Mouse (Mus musculus): ENCODE measurements around the gene Bmt2. TPM values are rescaled to one million over a fixed set of nuclear protein-coding genes. Genes with fewer than 3 reads are reported as not detected.

Bmt2 gene
- polyA plus RNA-seq, 1 experiment from 2014 or later: 4.6 TPM

- H3K4me2 ChIP-seq (ENCODE audit: low read depth, low read length): no peak overlapping the region
- peak; percentile 91 for ATAC-seq
- H3K9me3 ChIP-seq (ENCODE audit: control insufficient read depth, low read length): no peaks in the 10 kb centered on the region
- H3K9ac ChIP-seq (ENCODE audit: low read depth, low read length): no peak overlapping the region
- H3K36me3 ChIP-seq (ENCODE audit: control insufficient read depth, insufficient read depth, low read length): 0 out of 2 replicates have a peak, but pooled peaks cover 2% of the 10 kb centered on the region
- no peak overlapping the region for H3K4me3 ChIP-seq (ENCODE audit: low read length)
- no peak overlapping the region for H3K27ac ChIP-seq (ENCODE audit: low read length)
- H3K4me1 ChIP-seq (ENCODE audit: control insufficient read depth, insufficient read depth, low read length): no peaks in the 10 kb centered on the region
- H3K27me3 ChIP-seq (replicated peaks; ENCODE audit: control insufficient read depth, insufficient read depth, low read length): no peaks in the 10 kb centered on the region
- 45% methylated on average over 3 of the region's 3 CpGs for WGBS
Observed at GRCm38 (mm10) chr6:13636582-13636989, 41.2 kb downstream of the Bmt2 start.

GRCm38 (mm10) chr6:13632571-13632970 lies 45.2 kb downstream of the Bmt2 start:
- 93% methylated on average over 1 of the region's 1 CpGs for WGBS
- Histone ChIP-seq H3K4me1 (ENCODE audit: control insufficient read depth, insufficient read depth, low read length) (no peaks in the 10 kb centered on the region), H3K9me3 (ENCODE audit: control insufficient read depth, low read length) (no peaks in the 10 kb centered on the region), H3K36me3 (ENCODE audit: control insufficient read depth, insufficient read depth, low read length) (no peaks in the 10 kb centered on the region), H3K27me3 (replicated peaks; ENCODE audit: control insufficient read depth, insufficient read depth, low read length) (no peaks in the 10 kb centered on the region), H3K27ac (ENCODE audit: low read length) (no peak overlapping the region), H3K9ac (ENCODE audit: low read depth, low read length) (no peak overlapping the region), H3K4me2 (ENCODE audit: low read depth, low read length) (no peak overlapping the region), H3K4me3 (ENCODE audit: low read length) (no peak overlapping the region)
- no peak for ATAC-seq

DNA sequence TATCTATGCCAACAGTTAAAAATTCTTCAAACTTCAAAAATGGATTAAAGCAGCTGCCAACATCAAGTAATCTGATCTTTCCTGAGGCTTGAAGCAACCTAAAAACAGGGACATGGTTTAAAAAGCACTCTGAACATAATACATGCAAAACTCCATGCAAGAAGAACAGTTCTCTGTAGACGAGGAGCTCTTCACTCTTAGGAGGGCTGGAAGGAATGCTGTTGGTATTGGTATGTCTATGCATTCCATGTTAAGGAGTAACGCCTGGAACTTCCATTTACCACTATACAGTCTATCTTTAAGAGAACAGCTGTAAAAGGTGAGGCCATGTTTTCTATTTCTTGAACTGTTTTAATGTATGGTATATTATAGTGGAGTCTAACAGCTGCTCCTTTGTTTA lies 47.2 kb downstream of the Bmt2 start:
- no peak for ATAC-seq
- no peak overlapping the region for H3K27ac ChIP-seq (ENCODE audit: low read length)
- H3K27me3 ChIP-seq (replicated peaks; ENCODE audit: control insufficient read depth, insufficient read depth, low read length): no peaks in the 10 kb centered on the region
- no peak overlapping the region for H3K4me2 ChIP-seq (ENCODE audit: low read depth, low read length)
- WGBS: 77% methylated on average over 2 of the region's 2 CpGs
- no peak overlapping the region for H3K9ac ChIP-seq (ENCODE audit: low read depth, low read length)
- no peak overlapping the region for H3K4me3 ChIP-seq (ENCODE audit: low read length)
- no peaks in the 10 kb centered on the region for H3K9me3 ChIP-seq (ENCODE audit: control insufficient read depth, low read length)
- no peaks in the 10 kb centered on the region for H3K36me3 ChIP-seq (ENCODE audit: control insufficient read depth, insufficient read depth, low read length)
- no peaks in the 10 kb centered on the region for H3K4me1 ChIP-seq (ENCODE audit: control insufficient read depth, insufficient read depth, low read length)

DNA sequence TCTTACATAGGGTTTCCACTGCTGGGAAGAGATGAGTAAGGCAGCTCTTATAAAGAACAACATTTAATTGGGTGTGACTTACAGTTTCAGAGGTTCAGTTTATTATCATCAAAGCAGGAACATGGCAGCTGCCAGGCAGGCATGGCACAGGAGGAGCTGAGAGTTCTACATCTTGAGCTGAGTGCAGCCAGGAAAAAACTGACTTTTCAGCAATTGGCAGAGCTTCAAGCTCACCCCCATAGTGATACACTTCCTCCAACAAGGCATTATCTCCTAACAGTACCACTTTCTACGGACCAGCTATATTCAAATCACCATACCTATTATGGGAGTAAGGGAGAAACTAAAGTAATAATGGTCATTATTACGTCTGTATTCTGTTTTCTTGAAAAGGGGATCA lies 58.1 kb downstream of the Bmt2 start:
- Histone ChIP-seq H3K27me3 (replicated peaks; ENCODE audit: control insufficient read depth, insufficient read depth, low read length) (no peaks in the 10 kb centered on the region), H3K27ac (ENCODE audit: low read length) (no peak overlapping the region), H3K4me1 (ENCODE audit: control insufficient read depth, insufficient read depth, low read length) (no peaks in the 10 kb centered on the region), H3K9me3 (ENCODE audit: control insufficient read depth, low read length) (no peaks in the 10 kb centered on the region), H3K9ac (ENCODE audit: low read depth, low read length) (no peak overlapping the region), H3K4me2 (ENCODE audit: low read depth, low read length) (no peak overlapping the region), H3K4me3 (ENCODE audit: low read length) (no peak overlapping the region), H3K36me3 (ENCODE audit: control insufficient read depth, insufficient read depth, low read length) (no peaks in the 10 kb centered on the region)
- WGBS: 84% methylated on average over 2 of the region's 2 CpGs
- no peak for ATAC-seq

DNA sequence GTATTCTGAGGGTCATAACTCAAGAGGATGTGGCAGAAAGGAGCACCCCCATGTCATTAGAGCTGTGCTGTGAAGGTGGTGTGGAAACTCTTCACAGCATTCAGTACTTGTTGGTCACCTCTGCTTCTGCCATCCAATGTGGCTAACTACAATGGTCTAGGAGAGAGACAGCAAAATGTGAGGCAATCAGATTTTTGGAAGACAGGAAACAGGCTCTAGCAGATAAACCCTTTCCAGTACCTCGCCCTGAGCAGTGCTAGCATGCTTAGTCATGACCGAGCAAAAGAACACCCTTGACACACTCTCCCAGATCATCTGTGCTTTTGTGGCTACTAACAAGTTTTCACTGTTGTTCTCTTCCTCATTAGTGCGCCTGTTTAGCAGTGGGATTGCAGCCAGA lies 60.7 kb downstream of the Bmt2 start:
- no peaks in the 10 kb centered on the region for H3K36me3 ChIP-seq (ENCODE audit: control insufficient read depth, insufficient read depth, low read length)
- no peaks in the 10 kb centered on the region for H3K27me3 ChIP-seq (replicated peaks; ENCODE audit: control insufficient read depth, insufficient read depth, low read length)
- no peak overlapping the region for H3K9ac ChIP-seq (ENCODE audit: low read depth, low read length)
- ATAC-seq: no peak
- H3K4me2 ChIP-seq (ENCODE audit: low read depth, low read length): no peak overlapping the region
- no peaks in the 10 kb centered on the region for H3K9me3 ChIP-seq (ENCODE audit: control insufficient read depth, low read length)
- H3K4me1 ChIP-seq (ENCODE audit: control insufficient read depth, insufficient read depth, low read length): no peaks in the 10 kb centered on the region
- 87% methylated on average over 3 of the region's 3 CpGs for whole genome bisulfite sequencing
- no peak overlapping the region for H3K4me3 ChIP-seq (ENCODE audit: low read length)
- H3K27ac ChIP-seq (ENCODE audit: low read length): no peak overlapping the region

DNA sequence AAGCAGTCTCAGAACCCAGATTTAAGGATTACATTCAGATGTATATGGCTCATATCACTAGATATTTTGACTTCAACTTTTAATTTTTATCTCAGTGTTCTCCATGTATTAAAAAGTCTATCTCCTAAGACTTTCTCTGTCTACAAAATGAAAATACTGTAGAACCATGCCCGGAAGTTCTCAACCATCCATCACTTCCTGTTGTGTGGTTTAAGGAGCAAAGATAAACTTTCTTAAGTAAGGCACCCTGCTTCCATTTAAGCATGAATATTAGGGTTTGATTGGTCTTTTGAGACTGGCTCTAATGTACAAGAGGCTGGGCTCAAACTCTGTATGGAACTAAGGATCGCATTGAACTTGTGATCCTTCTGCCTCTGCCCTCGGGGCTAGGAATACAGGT lies 63.2 kb downstream of the Bmt2 start:
- H3K27me3 ChIP-seq (replicated peaks; ENCODE audit: control insufficient read depth, insufficient read depth, low read length): no peaks in the 10 kb centered on the region
- no peak overlapping the region for H3K4me3 ChIP-seq (ENCODE audit: low read length)
- ATAC-seq: no peak
- H3K9me3 ChIP-seq (ENCODE audit: control insufficient read depth, low read length): no peaks in the 10 kb centered on the region
- H3K36me3 ChIP-seq (ENCODE audit: control insufficient read depth, insufficient read depth, low read length): no peaks in the 10 kb centered on the region
- 85% methylated on average over 3 of the region's 3 CpGs for WGBS
- no peak overlapping the region for H3K27ac ChIP-seq (ENCODE audit: low read length)
- H3K9ac ChIP-seq (ENCODE audit: low read depth, low read length): no peak overlapping the region
- H3K4me2 ChIP-seq (ENCODE audit: low read depth, low read length): no peak overlapping the region
- H3K4me1 ChIP-seq (ENCODE audit: control insufficient read depth, insufficient read depth, low read length): no peaks in the 10 kb centered on the region

DNA sequence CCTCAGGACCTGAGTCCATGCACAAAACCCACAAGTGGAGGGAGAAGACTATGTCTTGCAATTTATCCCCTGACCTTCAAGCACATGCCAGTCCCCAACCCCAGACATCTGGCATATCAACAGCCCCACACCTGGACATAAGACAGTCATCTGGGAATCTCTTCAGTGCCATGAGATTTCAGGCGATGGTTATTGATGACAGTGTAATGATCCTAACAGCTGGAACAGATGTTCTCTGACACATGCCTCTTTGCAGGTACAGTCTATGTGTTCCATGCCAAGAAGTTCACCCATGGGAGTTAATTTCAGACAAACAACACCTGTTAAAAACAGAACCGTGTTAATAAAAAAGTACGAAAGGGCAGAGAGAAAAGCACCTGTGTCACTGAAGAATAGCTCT lies 64.1 kb downstream of the Bmt2 start:
- 78% methylated on average over 3 of the region's 3 CpGs for WGBS
- H3K27me3 ChIP-seq (replicated peaks; ENCODE audit: control insufficient read depth, insufficient read depth, low read length): no peaks in the 10 kb centered on the region
- H3K4me2 ChIP-seq (ENCODE audit: low read depth, low read length): no peak overlapping the region

GRCm38 (mm10) chr6:13610869-13611268 lies 66.9 kb downstream of the Bmt2 start:
- no peak overlapping the region for H3K4me2 ChIP-seq (ENCODE audit: low read depth, low read length)
- no peaks in the 10 kb centered on the region for H3K9me3 ChIP-seq (ENCODE audit: control insufficient read depth, low read length)
- WGBS: 91% methylated on average over 2 of the region's 2 CpGs
- H3K27ac ChIP-seq (ENCODE audit: low read length): no peak overlapping the region
- ATAC-seq: no peak
- 0 out of 2 replicates have a peak, but pooled peaks cover 5% of the 10 kb centered on the region for H3K4me1 ChIP-seq (ENCODE audit: control insufficient read depth, insufficient read depth, low read length)
- no peaks in the 10 kb centered on the region for H3K36me3 ChIP-seq (ENCODE audit: control insufficient read depth, insufficient read depth, low read length)
- H3K9ac ChIP-seq (ENCODE audit: low read depth, low read length): no peak overlapping the region
- H3K27me3 ChIP-seq (replicated peaks; ENCODE audit: control insufficient read depth, insufficient read depth, low read length): no peaks in the 10 kb centered on the region
- no peak overlapping the region for H3K4me3 ChIP-seq (ENCODE audit: low read length)

More for the DNA sequence above, 64.1 kb downstream of the Bmt2 start:
- Histone ChIP-seq H3K36me3 (ENCODE audit: control insufficient read depth, insufficient read depth, low read length) (no peaks in the 10 kb centered on the region), H3K27ac (ENCODE audit: low read length) (no peak overlapping the region), H3K9ac (ENCODE audit: low read depth, low read length) (no peak overlapping the region), H3K9me3 (ENCODE audit: control insufficient read depth, low read length) (no peaks in the 10 kb centered on the region), H3K4me3 (ENCODE audit: low read length) (no peak overlapping the region), H3K4me1 (ENCODE audit: control insufficient read depth, insufficient read depth, low read length) (no peaks in the 10 kb centered on the region)
- no peak for ATAC-seq

DNA sequence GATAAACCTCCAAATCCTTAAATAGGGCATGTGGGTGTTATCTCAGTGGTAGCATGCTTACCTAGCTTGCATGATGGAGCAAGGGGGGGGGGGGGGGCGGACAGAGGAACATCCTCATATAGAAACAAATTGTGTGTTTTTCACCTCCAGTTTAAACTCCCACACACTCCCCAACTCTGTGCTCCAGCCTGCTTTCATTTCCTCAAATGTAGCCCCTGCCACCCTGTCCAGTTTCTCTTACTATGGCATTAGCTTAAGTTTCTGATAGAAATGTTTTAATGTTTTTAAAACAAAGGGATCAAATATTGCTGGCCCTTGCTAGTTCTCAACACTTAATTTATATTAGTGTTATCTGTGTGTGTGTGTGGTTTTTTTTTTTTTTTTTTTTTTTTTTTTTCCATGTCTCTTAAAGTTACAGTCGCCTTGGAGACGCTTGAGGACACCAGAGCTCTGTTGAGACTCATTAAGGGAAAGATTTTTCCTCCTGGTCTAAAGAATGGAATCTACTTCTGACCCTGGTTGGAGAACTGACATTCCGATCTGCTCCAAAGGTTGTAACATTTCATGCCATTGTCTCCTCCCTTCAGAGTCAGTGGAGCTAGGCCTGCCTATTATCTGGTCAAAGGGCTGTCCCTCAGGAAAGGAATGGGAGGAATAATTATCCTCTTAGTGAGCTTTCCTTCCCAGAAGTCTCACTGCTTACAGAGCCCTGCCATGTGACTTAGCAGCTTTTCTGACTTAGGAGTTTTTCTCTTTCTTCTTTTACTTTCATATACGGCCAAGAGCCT lies 68.2 kb downstream of the Bmt2 start:
- Histone ChIP-seq H3K4me2 (ENCODE audit: low read depth, low read length) (no peak overlapping the region), H3K9ac (ENCODE audit: low read depth, low read length) (no peak overlapping the region), H3K27ac (ENCODE audit: low read length) (no peak overlapping the region), H3K27me3 (replicated peaks; ENCODE audit: control insufficient read depth, insufficient read depth, low read length) (no peaks in the 10 kb centered on the region), H3K36me3 (ENCODE audit: control insufficient read depth, insufficient read depth, low read length) (no peaks in the 10 kb centered on the region), H3K4me3 (ENCODE audit: low read length) (no peak overlapping the region), H3K4me1 (ENCODE audit: control insufficient read depth, insufficient read depth, low read length) (0 out of 2 replicates have a peak, but pooled peaks cover 5% of the 10 kb centered on the region), H3K9me3 (ENCODE audit: control insufficient read depth, low read length) (no peaks in the 10 kb centered on the region)
- 75% methylated on average over 5 of the region's 5 CpGs for WGBS
- no peak for ATAC-seq
